Mouse (Mus musculus) left cerebral cortex, adult 8-10 months (tissue): ENCODE data around the gene Hao2. TPM values are rescaled to one million over a fixed set of nuclear protein-coding genes. Genes with fewer than 3 reads are reported as not detected.

Source experiments
- DNase-seq, 2 experiments: peaks; one replicate each; pipeline ENCODE4 v3.0.0; 2022; ENCODE audit warnings: low spot score in 2 of 2
- total RNA-seq, 4 experiments: library from RNA; stranded (reverse); gene quantifications; 2 replicates each; pipeline ENCODE4 v1.2.4; 2022

Gene Hao2
- total RNA-seq, 4 experiments from 2014 or later, result not detected

GRCm38 (mm10) chr3:98858051-98858450, 35.0 kb downstream of the Hao2 start:
- no peak for DNase-seq

- DNase-seq, result no peak
Observed at GRCm38 (mm10) chr3:98856892-98857291, 36.1 kb downstream of the Hao2 start.

GRCm38 (mm10) chr3:98855160-98855559, 37.9 kb downstream of the Hao2 start:
- DNase-seq, result no peak

- no peak for DNase-seq
Observed at GRCm38 (mm10) chr3:98853685-98854084, 39.4 kb downstream of the Hao2 start.

- DNase-seq, result no peak
Observed at GRCm38 (mm10) chr3:98853051-98853450, 40.0 kb downstream of the Hao2 start.

- no peak for DNase-seq
Observed at GRCm38 (mm10) chr3:98852631-98853030, 40.4 kb downstream of the Hao2 start.

GRCm38 (mm10) chr3:98851853-98852252, 41.2 kb downstream of the Hao2 start:
- DNase-seq, result no peak

- DNase-seq, result no peak
Observed at GRCm38 (mm10) chr3:98850262-98850661, 42.8 kb downstream of the Hao2 start.

GRCm38 (mm10) chr3:98848898-98849297, 44.1 kb downstream of the Hao2 start:
- no peak for DNase-seq

Other genes with a start within 250 kb of the Hao2 start
- not detected for gene Hsd3b2, start 168.7 kb downstream of the Hao2 start, total RNA-seq
- gene Hsd3b3, start 130.1 kb downstream of the Hao2 start, total RNA-seq, result not detected
- not detected for gene Hsd3b6, start 78.8 kb downstream of the Hao2 start, total RNA-seq
- 1 to 10 TPM in 2 of 4 experiments, not detected in 2; 4.5 to 4.7 TPM for gene Hsd3b1, start 33.4 kb downstream of the Hao2 start, total RNA-seq
- gene Wars2, start 247.8 kb upstream of the Hao2 start, total RNA-seq, result 1 to 10 TPM; 6.6 to 9.6 (median 8.9) TPM